ENCODE assay signal across 9 mouse cellular contexts in the genomic region with DNA sequence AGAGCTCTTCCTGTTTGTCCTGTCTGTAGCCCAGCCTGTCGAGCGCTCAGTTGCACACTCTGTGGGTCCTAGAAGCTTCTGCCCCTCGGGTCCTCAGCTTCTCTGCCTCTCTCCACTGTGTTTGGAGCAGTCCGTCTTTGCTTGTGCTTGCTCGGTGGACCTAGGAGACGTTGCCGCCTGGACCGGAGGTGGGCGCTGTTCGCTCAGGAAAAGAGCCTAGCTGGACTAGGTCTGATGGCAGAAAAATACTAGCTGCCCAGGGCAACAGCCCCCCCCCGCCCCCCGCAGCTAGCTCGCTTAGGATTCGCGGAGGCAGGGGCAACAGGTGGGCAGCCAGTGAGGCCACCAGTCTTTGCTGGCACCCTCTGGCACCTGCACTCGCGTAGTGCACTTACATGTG. TPM values are rescaled to one million over a fixed set of nuclear protein-coding genes. Genes with fewer than 3 reads are reported as not detected.
DNase-seq lines count a peak whose midpoint lies in the region; ATAC-seq and TF ChIP-seq lines count a peak whose summit lies in the region.
"Had no signal": no experiment of that assay in that cellular context is flagged by ENCODE, and none has a peak within 500 bp of the region (broad histone marks: within the 10 kb centered on the region; RNA-seq: fewer than 3 reads in every experiment).

No protein-coding gene starts in this region.

- H3K27ac ChIP-seq in testis, adult 2 months (ENCODE audit: control insufficient read depth, insufficient read depth, low read depth, low read length) = no peak overlapping the region
- H3K27ac ChIP-seq in embryonic facial prominence, embryonic 14.5 days (replicated peaks; ENCODE audit: low read depth, low read length) = no peak overlapping the region
- no peak overlapping the region; the same call in 1 of the 2 replicates for H3K27ac ChIP-seq in hindbrain, postnatal 0 days
- 0 out of 2 replicates have a peak overlapping the region, but pooled peaks have one; percentile 36 for H3K27ac ChIP-seq in midbrain, embryonic 15.5 days
- H3K27ac ChIP-seq: liver, embryonic 15.5 days had no signal

- H3K36me3 ChIP-seq in testis, adult 2 months (ENCODE audit: control insufficient read depth, insufficient read depth, low read length) = no peaks in the 10 kb centered on the region
- H3K36me3 ChIP-seq in embryonic facial prominence, embryonic 14.5 days (ENCODE audit: control insufficient read depth, insufficient read depth, low read length) = no peaks in the 10 kb centered on the region
- H3K36me3 ChIP-seq in hindbrain, postnatal 0 days (ENCODE audit: insufficient read depth, low read length) = no peaks in the 10 kb centered on the region
- no peaks in the 10 kb centered on the region for H3K36me3 ChIP-seq in midbrain, embryonic 15.5 days (replicated peaks)
- H3K36me3 ChIP-seq: liver, embryonic 15.5 days had no signal

- peak; percentile 37; the same call in 1 of the 2 replicates for ATAC-seq in embryonic facial prominence, embryonic 14.5 days (ENCODE audit: low read depth)
- peak; percentile 72 for ATAC-seq in hindbrain, postnatal 0 days
- ATAC-seq in midbrain, embryonic 15.5 days (replicated peaks) = peak; percentile 61
- no peak for ATAC-seq in inflammation-experienced regulatory T-cells, adult 6 months

- peaks cover 7% of the 10 kb centered on the region for H3K27me3 ChIP-seq in testis, adult 2 months (ENCODE audit: control insufficient read depth, insufficient read depth, low read length)
- H3K27me3 ChIP-seq in embryonic facial prominence, embryonic 14.5 days (replicated peaks; ENCODE audit: control insufficient read depth, insufficient read depth, low read length) = peaks cover 61% of the 10 kb centered on the region
- H3K27me3 ChIP-seq in hindbrain, postnatal 0 days (ENCODE audit: insufficient read depth, low read length) = 0 out of 2 replicates have a peak, but pooled peaks cover 3% of the 10 kb centered on the region
- peaks cover 21% of the 10 kb centered on the region for H3K27me3 ChIP-seq in midbrain, embryonic 15.5 days (replicated peaks)

- DNase-seq in testis, postnatal 14 days (ENCODE audit: low spot score) = no peak
- DNase-seq in embryonic facial prominence, embryonic 14.5 days (ENCODE audit: low spot score) = peak; percentile 60
- peak; percentile 93 for DNase-seq in hindbrain, postnatal 0 days (ENCODE audit: low spot score)
- peak; percentile 74 to 79 for DNase-seq in layer of hippocampus, postnatal 36 days
- DNase-seq in gastrocnemius, postnatal 25 days = no peak

- 1% methylated on average over 14 of the region's 17 CpGs for WGBS in embryonic facial prominence, embryonic 14.5 days
- 1% methylated on average over 17 of the region's 17 CpGs for WGBS in hindbrain, postnatal 0 days
- WGBS in midbrain, embryonic 15.5 days = 2% methylated on average over 17 of the region's 17 CpGs

- no peak overlapping the region for H3K4me3 ChIP-seq in testis, adult 2 months (ENCODE audit: control insufficient read depth, low read depth, low read length)
- peak overlapping the region; percentile 25 for H3K4me3 ChIP-seq in embryonic facial prominence, embryonic 14.5 days (ENCODE audit: low read depth, low read length)
- H3K4me3 ChIP-seq in hindbrain, postnatal 0 days (ENCODE audit: low read length) = peak overlapping the region; percentile 25
- peak overlapping the region; percentile 76 for H3K4me3 ChIP-seq in midbrain, embryonic 15.5 days
- H3K4me3 ChIP-seq: liver, embryonic 15.5 days had no signal

- no peaks in the 10 kb centered on the region for H3K9me3 ChIP-seq in embryonic facial prominence, embryonic 14.5 days (ENCODE audit: control insufficient read depth, low read length)
- no peaks in the 10 kb centered on the region for H3K9me3 ChIP-seq in hindbrain, postnatal 0 days (ENCODE audit: low read length)
- no peaks in the 10 kb centered on the region for H3K9me3 ChIP-seq in midbrain, embryonic 15.5 days
- H3K9me3 ChIP-seq: liver, embryonic 15.5 days had no signal

- peak; percentile 58; the same call in 1 of the 2 replicates for TF ChIP-seq CTCF in testis, adult 2 months (IDR thresholded peaks at IDR 0.05; ENCODE audit: control insufficient read depth, insufficient read depth, insufficient replicate concordance, low read depth, low read length)
- peak; percentile 89 for TF ChIP-seq CTCF in hindbrain, postnatal 0 days (IDR thresholded peaks at IDR 0.05; ENCODE audit: low read depth)

- H3K9ac ChIP-seq in embryonic facial prominence, embryonic 14.5 days (ENCODE audit: low read depth, low read length) = no peak overlapping the region
- H3K9ac ChIP-seq in hindbrain, postnatal 0 days (replicated peaks; ENCODE audit: low read length) = 0 out of 2 replicates have a peak overlapping the region, but pooled peaks have one; percentile 35
- H3K9ac ChIP-seq in midbrain, embryonic 15.5 days = peak overlapping the region; percentile 45
- H3K9ac ChIP-seq: liver, embryonic 15.5 days had no signal

- peaks cover 12% of the 10 kb centered on the region for H3K4me1 ChIP-seq in testis, adult 2 months (ENCODE audit: control insufficient read depth, insufficient read depth, low read length)
- H3K4me1 ChIP-seq in embryonic facial prominence, embryonic 14.5 days (ENCODE audit: control insufficient read depth, insufficient read depth, low read length) = peaks cover 3% of the 10 kb centered on the region; the same call in 1 of the 2 replicates
- H3K4me1 ChIP-seq in hindbrain, postnatal 0 days (ENCODE audit: insufficient read depth, low read length) = no peaks in the 10 kb centered on the region; the same call in 1 of the 2 replicates
- H3K4me1 ChIP-seq in midbrain, embryonic 15.5 days = peaks cover 55% of the 10 kb centered on the region

- peak overlapping the region; percentile 50 for H3K4me2 ChIP-seq in embryonic facial prominence, embryonic 14.5 days (ENCODE audit: low read depth, low read length)
- peak overlapping the region; percentile 77 for H3K4me2 ChIP-seq in hindbrain, postnatal 0 days (ENCODE audit: low read depth, low read length)
- H3K4me2 ChIP-seq in midbrain, embryonic 15.5 days = peak overlapping the region; percentile 86
- H3K4me2 ChIP-seq: liver, embryonic 15.5 days had no signal

- TF ChIP-seq POLR2A in testis, adult 2 months (IDR thresholded peaks at IDR 0.05; ENCODE audit: control insufficient read depth, low read depth, low read length) = no peak

RNA-seq across cellular contexts. Expression of gene Grid1, which starts 3.2 kb away (rescaled TPM):
- polyA plus RNA-seq in testis, adult 2 months (2012; rRNA removed) = 1.4 TPM in 2 replicates
- polyA plus RNA-seq in embryonic facial prominence, embryonic 14.5 days (2014; fragmentation: Nextera tagmentation; extraction: Ambion mirVana) = 1.8 and 2.5 TPM in 2 replicates
- total RNA-seq in hindbrain, postnatal 0 days (2014; rRNA removed) = 33.7 and 36.7 TPM in 2 replicates
- polyA plus RNA-seq in hindbrain, postnatal 0 days (2015; fragmentation: Nextera tagmentation; extraction: Ambion mirVana) = 8.1 and 8.6 TPM in 2 replicates
- total RNA-seq in layer of hippocampus, postnatal 36 days (2021) = 10 to 100 TPM; 51.7 to 53.4 TPM
- 7.7 and 8.8 TPM in 2 replicates for polyA plus RNA-seq in midbrain, embryonic 15.5 days (2015; fragmentation: Nextera tagmentation; extraction: Ambion mirVana)
- total RNA-seq in gastrocnemius, postnatal 25 days (2021) = not detected
- not detected for polyA plus RNA-seq in inflammation-experienced regulatory T-cells, adult 6 months (2017; shearing (Covaris generic))

Comparison
In these comparisons a context has a peak if more than half of its experiments do, and no peak if none do; other contexts are left out.
1. DNase-seq: peak in embryonic facial prominence, embryonic 14.5 days (single experiment), hindbrain, postnatal 0 days (single experiment) and layer of hippocampus, postnatal 36 days (2 of 2); none in testis, postnatal 14 days (single experiment) and gastrocnemius, postnatal 25 days (single experiment).
2. Peak in every context shown above with its lines, with median percentiles within 50 percentile points of each other: H3K4me2 ChIP-seq.